Mouse (Mus musculus): ENCODE measurements at regions not wholly inside any gene's neighbourhood (a gene's known extent, or its start where the extent isn't known, plus 50 kb on each side); places are given as distances from the start of the nearest gene placed in this dataset.

DNA sequence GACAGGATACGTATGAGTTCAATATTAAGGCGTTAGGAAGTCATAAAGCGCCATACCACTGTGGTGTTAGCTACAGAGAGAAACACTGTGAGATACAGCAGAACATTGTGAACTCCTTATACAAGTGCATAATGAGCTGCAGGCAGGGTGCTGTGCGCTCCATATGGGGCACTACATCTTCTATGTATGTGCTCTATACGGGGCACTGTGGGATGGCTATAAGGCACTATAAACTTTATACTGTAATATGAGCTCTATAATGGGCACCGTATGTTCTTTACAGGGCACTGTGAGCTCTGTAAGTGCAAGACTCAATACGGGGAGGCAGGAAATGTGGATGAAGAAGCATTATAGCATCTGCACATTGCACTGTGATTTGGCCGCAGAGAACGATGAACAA is 183.2 kb upstream of the Krr1 start:
- no peak for DNase-seq

DNA sequence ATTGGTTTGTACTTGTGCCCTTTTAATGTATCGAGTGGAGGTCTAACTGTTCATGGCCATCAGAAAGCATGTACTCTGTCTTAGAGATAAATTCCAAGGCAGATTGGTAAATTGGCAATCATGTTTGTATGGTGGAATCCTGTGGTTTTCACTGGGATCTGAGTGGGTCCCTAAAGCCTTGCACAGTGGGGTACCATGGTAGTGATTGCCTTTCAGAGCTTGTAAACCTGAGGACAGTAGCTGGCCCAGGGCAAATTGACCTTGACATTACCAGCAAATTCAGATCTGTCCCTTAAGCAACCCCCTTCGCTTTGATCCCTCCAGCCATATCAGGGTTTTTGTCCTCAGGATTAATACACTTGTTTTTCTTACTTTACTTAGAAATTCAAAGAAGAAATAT is 181.6 kb upstream of the Krr1 start:
- no peak for DNase-seq

DNA sequence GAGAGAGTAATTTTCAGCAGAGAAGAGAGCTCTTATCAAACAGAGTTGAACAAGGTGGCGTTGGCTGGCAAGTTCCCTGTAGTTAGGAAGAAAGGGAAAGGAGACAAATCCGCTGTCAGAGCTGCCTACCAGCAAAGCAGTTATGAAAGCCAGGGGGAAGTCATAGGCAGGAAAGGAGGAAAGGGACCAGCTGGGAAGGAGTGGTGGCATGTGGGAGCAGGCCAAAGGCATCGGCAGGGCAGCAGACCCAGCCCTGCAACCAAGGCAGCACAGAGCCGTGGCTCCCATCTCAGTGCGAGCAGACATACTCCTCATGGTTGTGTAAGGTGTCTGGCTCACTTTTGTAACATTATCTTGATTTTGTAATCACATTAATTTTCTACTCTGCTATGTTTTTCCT is 177.4 kb upstream of the Krr1 start:
- no peak for DNase-seq

DNA sequence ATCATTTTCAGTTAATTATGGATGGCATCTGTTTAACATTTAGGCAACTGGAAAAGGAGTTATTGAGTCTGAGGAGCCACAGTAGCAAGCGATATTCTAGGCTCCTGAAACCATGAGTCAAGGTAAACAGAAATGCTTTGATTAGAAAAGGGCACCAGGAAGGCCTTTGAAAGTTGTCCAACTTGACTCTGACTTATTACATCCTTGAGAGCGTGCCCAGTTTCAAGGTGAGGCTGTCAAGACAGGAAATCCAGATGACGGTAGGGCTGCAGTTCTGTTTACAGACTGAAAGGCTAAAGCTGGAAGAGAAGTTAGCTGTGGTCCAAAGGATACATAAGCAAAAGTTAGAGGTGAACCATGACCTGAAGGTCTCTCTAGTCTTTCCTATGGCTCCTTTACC is 176.7 kb upstream of the Krr1 start:
- DNase-seq, result no peak

DNA sequence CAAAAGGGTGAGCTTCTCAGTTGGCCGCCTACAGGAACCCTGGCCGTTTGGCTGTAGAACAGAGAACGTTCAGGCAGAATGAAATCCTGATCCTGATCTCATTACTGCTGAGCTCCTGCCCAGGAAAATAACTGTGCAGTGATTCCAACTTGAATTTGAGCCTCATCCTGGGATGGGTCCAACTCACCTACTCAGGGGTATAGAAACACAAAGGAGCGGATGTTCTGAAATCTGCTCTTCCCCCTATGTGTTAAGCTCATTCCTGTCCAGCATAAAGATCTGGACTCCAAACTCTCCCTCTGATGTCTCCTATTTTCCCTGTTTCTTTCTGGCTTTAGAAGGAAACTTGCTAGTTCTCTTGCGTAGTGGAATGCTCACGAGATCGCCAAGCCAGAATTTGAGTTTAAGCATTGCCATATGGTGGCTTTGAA is 173.6 kb upstream of the Krr1 start:
- no peak for DNase-seq

DNA sequence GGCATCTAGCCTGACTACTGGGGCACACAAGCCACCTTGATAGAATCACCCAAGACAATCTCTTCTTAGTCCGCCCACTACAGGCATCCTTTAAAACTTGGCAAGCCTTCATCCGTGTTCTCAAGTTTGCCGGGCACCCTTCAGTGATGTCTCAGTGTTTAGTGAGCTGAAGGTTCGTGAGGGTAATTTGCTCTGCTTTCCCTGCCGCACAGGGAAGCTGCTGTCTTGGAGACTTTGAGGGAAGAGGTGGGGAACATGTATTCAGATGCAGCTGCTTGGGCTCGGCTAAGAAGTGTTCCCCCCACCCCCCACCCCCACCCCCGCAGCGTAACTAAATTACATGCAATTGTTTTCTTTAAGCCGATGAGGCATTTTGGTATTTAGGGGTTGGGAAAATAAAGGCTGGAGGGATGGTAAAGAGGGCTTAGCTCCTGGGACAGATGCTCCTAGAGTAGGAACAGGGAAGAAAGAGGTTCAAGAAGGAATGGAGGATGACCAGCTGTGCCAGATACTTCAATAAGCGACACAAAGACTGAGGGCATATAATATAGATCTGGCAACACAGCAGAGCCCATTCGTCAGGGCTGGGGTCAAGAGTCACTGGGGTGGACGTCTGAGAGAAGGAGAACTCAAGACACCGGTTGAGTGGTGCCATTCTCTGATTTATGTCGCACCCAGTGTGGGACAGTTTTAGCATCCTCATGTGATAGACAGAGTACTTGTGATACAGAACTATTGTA is 172.4 kb upstream of the Krr1 start:
- no peak for DNase-seq

DNA sequence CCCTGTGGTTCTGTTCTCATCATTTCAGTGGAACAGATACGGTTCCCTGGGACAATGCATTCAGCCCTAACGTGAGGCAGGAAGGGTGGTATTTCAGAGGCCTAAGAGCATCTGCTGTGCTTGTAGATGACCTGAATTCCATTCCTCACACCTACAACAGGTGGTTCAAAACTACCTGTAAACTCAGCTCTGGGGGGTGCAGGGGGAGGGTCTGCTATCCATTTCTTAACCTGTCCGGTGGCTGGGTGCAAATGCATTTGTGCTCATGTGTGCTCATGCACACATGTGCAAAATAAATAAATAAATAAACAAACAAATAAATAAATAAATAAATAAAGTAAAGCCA is 171.9 kb upstream of the Krr1 start:
- DNase-seq, result no peak

DNA sequence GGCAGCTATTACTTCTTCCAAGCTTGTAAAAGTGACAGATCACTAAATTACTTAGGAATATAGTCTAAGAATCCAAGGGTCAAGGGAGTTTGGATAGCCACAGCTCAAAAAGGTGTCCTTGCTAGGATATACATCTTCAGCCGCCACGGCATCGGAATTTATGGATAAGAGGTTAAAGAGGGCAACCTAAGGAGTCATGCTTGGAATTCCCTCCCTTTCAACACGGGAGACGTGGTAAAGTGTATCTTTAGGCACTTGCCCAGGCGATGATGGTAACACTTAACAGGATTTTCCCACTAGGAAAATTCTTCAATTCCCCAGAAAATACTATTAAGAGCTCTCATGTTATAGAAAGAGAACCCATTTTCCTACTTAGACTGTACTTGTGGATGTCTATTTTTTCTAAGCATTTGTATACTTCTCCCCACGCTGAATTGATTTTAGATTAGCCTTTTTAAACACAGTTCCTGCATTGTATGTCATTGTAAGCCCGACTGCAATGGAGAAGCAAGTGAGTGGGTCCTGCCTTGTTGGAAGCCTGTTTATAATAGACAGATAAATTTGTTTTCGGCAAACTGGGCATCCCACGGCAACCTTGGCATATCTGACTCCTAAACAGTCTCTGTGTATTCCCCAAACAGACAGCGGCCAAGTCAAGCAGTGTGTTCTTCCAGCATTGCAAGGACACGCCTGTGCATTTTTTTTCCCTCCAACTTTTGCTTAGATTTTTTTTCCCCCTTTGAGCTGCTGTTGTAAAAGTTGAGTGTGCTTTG is 171.3 kb upstream of the Krr1 start:
- DNase-seq, result no peak

DNA sequence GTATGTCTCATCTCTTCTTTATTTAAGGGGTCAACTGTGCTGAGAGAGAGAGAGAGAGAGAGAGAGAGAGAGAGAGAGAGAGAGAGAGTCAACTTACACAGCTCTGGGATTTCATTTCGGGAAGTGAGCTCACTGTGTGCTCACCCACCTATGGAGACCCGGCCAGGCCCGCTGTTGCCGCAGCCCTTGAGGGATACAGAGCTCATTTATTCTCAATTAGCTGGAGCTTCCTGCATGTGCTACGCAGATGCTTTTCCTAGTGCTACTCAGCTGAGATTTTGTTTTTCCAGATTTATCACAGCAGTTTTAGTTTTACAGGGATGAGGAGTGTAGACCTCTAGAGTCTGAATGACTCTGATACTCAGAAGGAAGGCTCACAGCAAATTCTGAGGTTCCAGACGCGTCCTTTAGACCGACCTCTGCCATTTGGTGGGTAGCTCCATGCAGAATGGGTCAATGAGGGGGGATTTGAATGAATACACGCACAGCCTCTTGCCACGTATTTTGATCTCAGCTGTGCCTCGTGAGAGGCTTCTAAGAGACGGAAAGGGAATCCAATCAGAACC is 170.6 kb upstream of the Krr1 start:
- DNase-seq, result no peak

DNA sequence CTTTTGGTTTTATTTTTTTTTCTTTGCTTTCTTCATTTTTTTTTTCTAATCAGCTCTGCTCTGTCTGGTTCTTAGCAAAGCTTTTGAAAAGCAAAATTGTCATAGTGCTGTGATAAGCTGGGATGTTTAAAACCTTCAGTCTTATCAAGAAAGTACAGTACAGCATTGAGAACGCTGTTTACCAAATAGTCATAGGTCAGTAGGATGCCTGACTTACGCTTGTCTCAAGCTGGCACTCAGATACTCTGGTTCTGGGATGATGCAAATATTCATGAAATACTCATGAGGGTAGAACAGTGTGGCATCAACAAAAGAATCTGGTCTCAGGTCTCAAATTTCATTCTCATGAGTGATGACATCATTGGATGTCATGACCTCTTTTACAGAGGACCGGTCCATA is 166.1 kb upstream of the Krr1 start:
- no peak for DNase-seq

DNA sequence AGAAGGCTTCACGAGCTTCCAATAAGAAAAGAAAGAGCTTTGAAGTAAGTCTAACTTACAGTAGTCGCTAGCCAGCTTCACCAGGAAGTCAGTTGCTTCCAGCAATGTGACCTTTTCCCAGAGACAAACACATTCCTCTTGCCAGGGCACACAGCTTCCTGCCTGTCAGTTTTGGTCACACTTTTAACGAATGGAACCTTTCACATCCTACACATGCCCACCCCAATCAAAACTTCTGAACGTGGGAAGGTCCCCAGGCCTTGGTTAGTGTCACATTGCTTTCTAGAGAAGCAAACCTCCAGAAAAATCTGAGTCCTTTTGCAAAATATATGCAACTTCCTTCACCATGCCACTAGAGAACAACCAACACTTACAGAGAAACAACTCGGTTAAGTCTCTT is 165.5 kb upstream of the Krr1 start:
- no peak for DNase-seq

DNA sequence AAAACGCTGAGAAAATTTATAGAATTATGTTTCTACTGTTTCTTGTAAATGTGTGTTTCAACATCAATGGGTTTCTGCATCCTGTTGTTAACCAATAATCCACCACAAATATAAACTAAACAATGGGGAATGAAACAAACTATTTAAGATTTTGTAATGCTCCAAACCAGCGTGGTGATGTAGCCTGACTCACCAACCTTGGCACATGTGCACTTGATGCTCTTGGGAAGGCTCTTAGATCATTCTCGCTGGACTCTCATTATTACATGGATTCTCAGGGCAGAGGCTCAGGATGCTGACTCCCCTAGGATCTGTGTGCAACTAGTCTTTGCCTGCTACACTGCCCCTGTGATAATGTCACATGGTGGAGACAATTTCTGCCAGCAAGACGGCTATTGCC is 158.7 kb upstream of the Krr1 start:
- no peak for DNase-seq

DNA sequence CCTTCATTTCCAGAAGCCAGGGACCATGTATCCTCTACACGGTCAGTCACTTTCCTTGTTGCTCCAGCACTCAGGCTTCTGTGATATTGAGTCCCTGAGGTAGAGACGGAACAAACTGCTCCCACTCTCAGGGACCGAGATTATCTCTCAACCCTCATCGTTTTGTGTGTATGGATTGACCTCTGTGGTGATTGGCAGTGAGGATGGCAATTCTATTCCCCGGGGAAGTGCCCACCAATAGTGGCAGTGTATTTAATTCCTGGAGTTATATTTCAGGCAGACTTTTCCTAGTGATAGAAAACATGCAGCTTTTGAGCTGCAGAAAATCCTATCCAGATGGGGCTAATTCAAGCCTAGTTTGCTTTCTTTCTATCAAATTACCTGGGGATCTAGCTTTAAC is 157.8 kb upstream of the Krr1 start:
- no peak for DNase-seq

DNA sequence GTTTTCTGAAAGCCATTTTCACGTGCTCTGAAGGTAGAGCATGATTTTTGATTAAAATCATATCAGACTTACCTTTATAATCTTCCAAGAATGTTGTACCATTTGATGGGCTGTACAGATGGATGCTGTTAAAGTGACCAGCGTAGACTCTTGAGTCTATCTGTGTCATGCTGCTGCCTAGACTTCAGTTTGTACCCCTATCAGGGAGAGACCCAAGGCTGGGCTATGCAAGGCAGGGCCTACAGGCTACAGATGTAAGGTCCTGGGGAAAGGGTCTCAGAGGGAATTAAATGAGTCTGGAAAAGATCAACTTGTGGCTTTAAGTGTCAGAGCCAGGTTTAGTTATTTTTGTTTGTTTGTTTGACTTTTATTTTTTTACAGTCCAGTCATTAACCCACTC is 157.3 kb upstream of the Krr1 start:
- DNase-seq, result no peak

DNA sequence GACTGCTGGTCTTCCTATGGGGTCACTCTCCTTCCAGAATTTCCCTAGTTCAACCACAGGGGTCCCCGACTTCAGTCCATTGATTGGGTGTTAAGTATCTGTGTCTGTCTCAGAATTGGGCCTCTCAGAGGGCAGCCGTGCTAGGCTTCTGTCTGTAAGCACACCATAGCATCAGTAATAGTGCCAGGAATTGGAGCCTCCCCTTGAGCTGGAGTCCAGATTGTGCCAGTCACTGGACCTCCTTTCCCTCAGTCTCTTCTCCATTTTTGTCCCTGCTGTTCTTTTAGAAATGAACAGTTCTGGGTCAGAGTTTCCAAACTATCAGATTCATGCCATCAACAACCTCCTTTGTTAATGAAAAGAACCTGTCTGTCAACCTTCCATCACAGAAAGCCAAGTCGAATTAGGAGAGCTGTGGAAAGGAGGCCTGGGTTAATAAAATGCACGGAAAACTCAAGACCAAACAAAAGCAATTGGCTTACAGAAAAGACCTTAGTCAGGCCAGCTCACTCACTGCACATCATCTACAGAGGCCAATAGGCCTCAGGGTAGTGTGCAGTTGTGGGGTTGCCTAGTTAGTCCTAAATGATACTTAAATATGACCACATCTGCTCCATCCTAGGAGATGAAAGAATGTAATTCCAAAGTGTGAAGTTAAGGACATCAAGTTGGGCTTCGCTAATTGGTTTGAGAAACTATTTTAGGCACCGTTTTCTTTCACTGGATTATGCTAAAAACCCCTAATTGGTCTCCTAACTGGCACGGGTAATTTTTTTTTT is 156.5 kb upstream of the Krr1 start:
- no peak for DNase-seq

DNA sequence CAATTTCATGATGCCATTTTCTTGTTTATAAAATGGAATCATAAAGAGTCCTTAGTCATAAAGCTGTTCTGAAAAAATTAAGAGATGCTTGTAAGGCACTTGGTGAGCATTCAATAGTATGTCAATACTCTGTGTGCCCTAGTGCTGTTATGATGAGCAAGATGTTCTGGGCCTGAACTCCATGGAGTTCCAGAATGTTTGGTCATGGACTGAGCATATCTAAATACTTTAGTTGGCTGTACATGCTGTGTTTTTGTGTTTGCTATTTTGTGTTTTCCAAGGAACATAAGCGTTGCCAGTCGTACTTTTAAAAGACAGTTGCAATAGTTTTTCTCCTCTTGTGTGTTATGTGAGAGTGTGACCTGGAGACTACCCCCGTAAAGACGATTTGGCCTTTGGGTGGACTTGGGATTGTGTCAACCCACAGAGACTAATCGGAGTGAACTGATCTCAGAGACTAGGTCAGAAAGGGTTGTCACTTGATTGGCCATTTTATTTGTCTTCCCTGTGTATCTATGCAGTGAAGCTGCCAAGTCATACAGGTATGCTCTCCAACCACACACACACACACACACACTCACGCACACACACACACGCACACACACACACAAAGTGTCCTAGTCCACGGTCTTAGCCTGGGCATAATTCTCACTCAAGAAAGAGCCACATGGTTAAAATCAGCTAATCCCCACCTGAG is 152.6 kb upstream of the Krr1 start:
- DNase-seq, result no peak

DNA sequence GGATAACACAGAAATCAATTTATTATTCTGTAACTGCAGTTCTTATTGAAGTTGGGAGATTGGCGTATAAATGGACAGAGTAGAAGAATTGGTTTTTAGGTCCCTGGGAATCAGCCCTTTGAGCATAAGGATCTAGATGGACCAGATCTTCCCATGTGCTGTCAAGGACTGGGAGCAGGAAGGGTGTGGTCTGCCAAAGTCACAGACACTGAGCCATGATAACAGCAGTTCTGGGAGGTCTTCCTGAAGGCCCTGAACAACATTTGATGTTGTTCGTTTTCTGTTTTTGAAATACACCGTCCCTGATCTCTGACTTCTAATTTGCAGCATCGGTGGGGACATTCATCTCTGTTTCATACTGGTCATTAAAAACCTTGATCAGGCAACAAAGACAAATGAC is 147.6 kb upstream of the Krr1 start:
- no peak for DNase-seq

DNA sequence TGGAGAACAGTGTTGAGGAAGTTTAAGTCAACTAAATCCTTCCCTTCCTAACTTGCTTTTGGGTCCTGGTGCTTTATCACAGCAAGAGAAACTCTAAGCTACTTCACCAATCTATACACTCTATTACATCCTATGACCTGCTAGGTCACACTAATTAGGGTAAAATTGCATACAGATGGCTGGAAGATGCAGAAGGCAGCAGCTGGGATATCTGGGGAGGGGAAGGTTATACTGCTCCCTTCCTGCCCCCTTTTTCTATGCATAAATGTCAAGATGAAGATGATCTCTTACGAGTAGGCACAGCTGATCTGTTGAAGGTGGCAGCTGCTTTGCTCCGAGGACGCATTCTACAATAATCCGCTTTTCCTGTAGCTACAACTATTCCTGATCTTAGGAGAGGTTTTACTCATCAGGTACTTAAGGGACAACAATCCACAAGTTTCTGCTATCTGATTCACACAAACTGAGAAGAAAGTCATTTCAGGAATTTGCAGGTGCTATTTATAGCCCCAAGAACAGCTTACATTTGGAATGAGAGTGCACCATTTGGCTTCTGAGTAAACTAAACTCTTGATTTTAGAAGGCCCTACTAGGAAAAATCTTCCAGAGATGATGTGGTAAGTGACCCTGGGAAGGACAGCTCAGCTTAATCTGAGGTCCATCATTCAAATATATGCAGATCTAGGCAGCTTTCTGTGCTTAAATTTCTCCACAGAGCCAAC is 146.3 kb upstream of the Krr1 start:
- DNase-seq, result no peak

DNA sequence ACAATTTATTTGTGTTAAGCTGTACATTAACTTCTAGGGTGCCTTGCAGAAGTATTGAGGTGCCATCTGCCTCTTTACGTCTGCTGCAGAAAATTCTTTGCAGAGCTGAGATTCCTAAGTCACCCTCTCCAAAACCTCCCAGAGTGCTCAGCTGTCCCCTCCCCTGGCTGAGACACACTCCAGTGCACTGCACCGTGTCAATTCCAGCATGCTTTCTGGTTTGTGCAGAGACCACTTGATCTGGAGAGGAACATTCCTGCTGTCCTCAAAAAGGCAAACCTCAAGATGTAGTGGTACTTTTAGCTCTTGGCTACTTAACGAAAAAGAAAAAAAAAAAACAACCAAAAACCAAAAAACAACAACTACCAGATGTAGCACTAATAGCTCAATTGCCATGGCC is 145.2 kb upstream of the Krr1 start:
- DNase-seq, result no peak

DNA sequence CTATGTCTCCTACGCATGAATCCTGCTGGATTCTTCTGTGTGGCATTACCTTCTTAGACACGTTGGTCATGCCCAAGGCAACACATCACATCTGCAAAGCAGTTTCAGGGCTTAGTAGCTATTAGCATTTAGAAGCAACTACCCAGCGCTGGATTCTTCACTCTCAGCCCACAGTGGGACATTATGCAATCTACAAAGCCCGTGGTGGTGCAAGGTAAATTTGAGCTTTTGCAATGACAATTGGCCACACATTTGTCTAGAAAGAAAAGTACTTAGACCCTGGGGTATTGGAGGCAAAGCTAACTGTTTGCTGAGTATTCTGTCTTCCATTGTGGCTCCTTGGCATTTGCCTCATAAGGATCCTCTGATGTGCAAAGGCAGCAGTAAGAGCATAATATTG is 144.5 kb upstream of the Krr1 start:
- no peak for DNase-seq

DNA sequence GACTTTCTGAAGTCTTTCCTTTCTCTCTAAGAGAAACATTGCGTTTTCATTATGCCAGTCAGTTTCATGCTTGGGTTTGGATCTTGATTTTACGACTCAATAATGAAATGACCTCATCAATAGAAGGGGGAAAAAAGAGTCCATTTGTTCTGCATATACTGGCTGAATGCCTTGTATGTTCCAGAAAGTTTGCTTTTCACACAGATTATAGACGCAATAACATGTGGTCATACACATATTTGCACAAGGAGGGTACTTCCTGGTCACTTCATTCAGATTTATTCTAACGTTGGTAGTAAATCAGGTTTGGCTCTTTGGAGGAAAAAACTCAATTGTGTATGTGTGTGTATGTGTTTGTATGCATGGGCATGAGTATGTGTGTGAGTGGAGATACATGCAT is 143.9 kb upstream of the Krr1 start:
- no peak for DNase-seq

DNA sequence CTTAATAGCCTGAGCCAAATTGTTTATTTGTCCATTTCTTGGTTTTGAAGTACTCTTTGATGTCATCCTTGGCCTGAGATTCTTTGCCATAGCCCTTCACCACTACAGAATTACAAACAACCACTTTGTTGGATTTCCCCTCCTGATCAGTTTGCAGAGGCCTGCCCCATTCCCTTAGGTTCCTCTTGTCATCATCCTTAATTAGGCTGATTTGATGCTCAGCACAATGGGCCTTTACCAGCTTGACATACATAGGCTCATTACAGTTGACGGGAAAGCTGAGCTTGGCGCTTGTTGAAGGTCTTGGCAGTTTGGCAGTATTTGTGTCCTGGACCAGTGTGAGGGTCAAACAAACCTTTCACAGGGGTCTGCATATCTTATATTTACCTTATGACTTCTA is 143.2 kb upstream of the Krr1 start:
- no peak for DNase-seq

Data from right cerebral cortex, postnatal 14 days (tissue).